Mouse (Mus musculus) ES-E14 (cell line): Measurements from ENCODE around the gene Srgap1. TPM values are rescaled to one million over a fixed set of nuclear protein-coding genes. Genes with fewer than 3 reads are reported as not detected.

ENCODE experiments used
- DNase-seq: peaks from one replicate; pipeline ENCODE4 v3.0.0-alpha.2; 2013; ENCODE audit warnings: low read depth, low spot score
- H3K27ac ChIP-seq: 2 replicates; pipeline ENCODE4 v1.5.1; 2012; ENCODE audit warnings: low read depth, mild to moderate bottlenecking, low read length, moderate library complexity, mixed read lengths; ENCODE audit not compliant: poor library complexity, insufficient read depth, severe bottlenecking
- H3K36me3 ChIP-seq: 2 replicates; pipeline ENCODE4 v1.6.1; 2012; ENCODE audit warnings: mild to moderate bottlenecking, low read length, moderate library complexity, mixed read lengths; ENCODE audit not compliant: control insufficient read depth, poor library complexity, insufficient read depth, severe bottlenecking
- H3K4me1 ChIP-seq, 2 experiments: fragments of 150-350 bp in 1 of 2; sonication (generic) in 1 of 2; 2 replicates each; pipeline ENCODE4 v1.6.1; 2012; ENCODE audit warnings: low read length in 2 of 2, mild to moderate bottlenecking in 1 of 2, mixed read lengths in 1 of 2; ENCODE audit not compliant: control insufficient read depth in 2 of 2, insufficient read depth in 2 of 2, poor library complexity in 1 of 2
- H3K4me3 ChIP-seq, 2 experiments: fragments of 150-350 bp in 1 of 2; sonication (generic) in 1 of 2; 2 replicates each; pipeline ENCODE4 v1.5.1; 2012; ENCODE audit warnings: low read length in 2 of 2, low read depth in 1 of 2, mild to moderate bottlenecking in 1 of 2, mixed read lengths in 1 of 2; ENCODE audit not compliant: insufficient read depth in 1 of 2, poor library complexity in 1 of 2, severe bottlenecking in 1 of 2
- H3K9ac ChIP-seq: 2 replicates; pipeline ENCODE4 v1.6.1; 2012; ENCODE audit warnings: low read depth, mild to moderate bottlenecking, low read length, mixed read lengths; ENCODE audit not compliant: poor library complexity, insufficient read depth, severe bottlenecking
- H3K9me3 ChIP-seq: fragments of 150-350 bp; sonication (generic); 2 replicates; pipeline ENCODE4 v1.6.1; 2012; ENCODE audit warnings: low read depth, mild to moderate bottlenecking, low read length; ENCODE audit not compliant: control insufficient read depth, insufficient read depth
- CHD2 ChIP-seq: IDR thresholded peaks from 2 replicates; pipeline ENCODE4 v1.6.1; 2014; ENCODE audit warnings: mild to moderate bottlenecking, low read depth, low read length, inconsistent platforms
- HCFC1 ChIP-seq: IDR thresholded peaks from 2 replicates; pipeline ENCODE4 v1.6.1; 2012; ENCODE audit warnings: low read length, inconsistent platforms, borderline replicate concordance; ENCODE audit not compliant: insufficient read depth
- MAFK ChIP-seq: IDR thresholded peaks from 2 replicates; pipeline ENCODE4 v1.6.1; 2014; ENCODE audit warnings: mild to moderate bottlenecking, low read depth, low read length, inconsistent platforms; ENCODE audit not compliant: insufficient read depth
- ZC3H11A ChIP-seq: IDR thresholded peaks from 2 replicates; pipeline ENCODE4 v1.6.1; 2012; ENCODE audit warnings: low read depth, mild to moderate bottlenecking, inconsistent platforms, low read length, borderline replicate concordance
- ZNF384 ChIP-seq: IDR thresholded peaks from 2 replicates; pipeline ENCODE4 v1.6.1; 2012; ENCODE audit warnings: low read depth, low read length, inconsistent platforms
- in situ Hi-C, 2 experiments: fragments of 600-800 bp; cut with MboI; formaldehyde crosslinking; loops; one replicate each; pipeline ENCODE4 v1.15.1; 2025; ENCODE audit warnings: low sequenced_read_pairs in 2 of 2, inconsistent platforms in 1 of 2; ENCODE audit not compliant: unreplicated experiment in 2 of 2
- total RNA-seq: library from RNA; depleted of rRNA; stranded (reverse); fragments of 300-350 nt; gene quantifications from 2 replicates; pipeline ENCODE4 v1.2.3, GENCODE M21; 2012

The Srgap1 gene
- total RNA-seq, 1 experiment, result 0.94 TPM

DNA sequence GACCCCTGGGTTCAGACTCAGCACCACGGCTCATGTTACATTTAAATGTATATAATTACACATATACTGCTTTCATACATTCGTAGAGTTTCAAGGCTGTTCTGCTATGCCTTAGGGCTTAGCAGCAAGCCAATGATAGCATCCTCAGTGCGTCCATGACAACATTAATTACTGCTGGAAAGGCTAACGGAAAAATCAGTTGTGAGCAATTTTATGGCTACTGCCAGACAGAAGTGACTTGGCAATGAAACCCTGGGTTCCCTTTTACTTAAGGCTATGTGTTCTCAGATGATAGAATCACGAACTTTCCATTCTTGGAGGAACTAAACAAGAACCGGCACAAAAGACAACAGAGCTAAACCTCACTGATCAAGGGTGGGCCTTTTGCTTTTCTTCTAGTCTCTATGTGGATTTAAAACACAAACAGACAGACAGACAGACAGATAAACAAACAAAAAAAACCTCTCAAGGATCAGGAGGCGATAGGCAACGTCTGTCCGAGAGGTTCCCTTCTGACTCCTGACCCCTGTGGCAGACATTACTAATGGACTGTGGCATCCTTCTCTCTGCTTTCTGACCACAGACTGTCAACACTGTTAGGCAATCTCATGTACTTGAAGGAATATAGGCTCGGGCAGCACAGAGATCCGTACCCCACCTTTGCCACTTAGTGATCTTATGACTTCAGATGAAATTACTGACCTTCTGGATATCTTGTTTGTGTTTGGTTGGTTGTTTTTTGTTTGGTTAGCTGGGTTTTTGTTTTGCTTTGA is 85.8 kb downstream of the Srgap1 start:
- in situ Hi-C loops, result no loop called here
- no peak overlapping the region for H3K27ac ChIP-seq
- TF ChIP-seq HCFC1 (no peak), ZNF384 (no peak), ZC3H11A (no peak), MAFK (no peak), CHD2 (no peak)
- H3K4me3 ChIP-seq, result no peak overlapping the region
- H3K4me1 ChIP-seq, result 0 out of 4 replicates have a peak, but pooled peaks cover 0 to 1% of the 10 kb centered on the region in 2 experiments
- no peak for DNase-seq
- no peak overlapping the region for H3K9ac ChIP-seq
- H3K9me3 ChIP-seq, result no peaks in the 10 kb centered on the region
- H3K36me3 ChIP-seq, result no peaks in the 10 kb centered on the region

DNA sequence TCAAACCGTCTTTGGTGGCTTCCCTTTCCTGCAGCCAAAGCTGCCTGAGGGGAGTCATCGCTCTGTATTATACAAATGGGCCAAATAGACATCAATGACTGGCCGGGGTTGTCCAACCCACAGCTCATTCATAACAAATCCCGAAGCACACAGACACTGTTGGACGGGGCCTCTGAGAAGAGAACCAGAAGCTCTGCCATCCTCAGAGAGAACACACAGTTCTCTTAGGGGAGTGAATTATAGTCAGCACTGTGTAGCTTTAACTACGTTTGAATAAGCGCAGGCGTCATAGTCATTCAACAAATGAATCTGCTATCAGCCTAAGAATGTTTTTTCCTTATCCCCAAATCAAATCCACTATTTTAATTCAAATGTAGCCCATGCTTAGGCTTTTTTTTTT is 88.4 kb downstream of the Srgap1 start:
- TF ChIP-seq CHD2 (no peak), ZC3H11A (no peak), ZNF384 (no peak), MAFK (no peak), HCFC1 (no peak)
- DNase-seq, result no peak
- in situ Hi-C loops, result no loop called here
- Histone ChIP-seq H3K9ac (no peak overlapping the region), H3K4me3 (no peak overlapping the region), H3K27ac (no peak overlapping the region), H3K9me3 (no peaks in the 10 kb centered on the region), H3K36me3 (no peaks in the 10 kb centered on the region), H3K4me1 (0 out of 4 replicates have a peak, but pooled peaks cover 0 to 1% of the 10 kb centered on the region in 2 experiments)

DNA sequence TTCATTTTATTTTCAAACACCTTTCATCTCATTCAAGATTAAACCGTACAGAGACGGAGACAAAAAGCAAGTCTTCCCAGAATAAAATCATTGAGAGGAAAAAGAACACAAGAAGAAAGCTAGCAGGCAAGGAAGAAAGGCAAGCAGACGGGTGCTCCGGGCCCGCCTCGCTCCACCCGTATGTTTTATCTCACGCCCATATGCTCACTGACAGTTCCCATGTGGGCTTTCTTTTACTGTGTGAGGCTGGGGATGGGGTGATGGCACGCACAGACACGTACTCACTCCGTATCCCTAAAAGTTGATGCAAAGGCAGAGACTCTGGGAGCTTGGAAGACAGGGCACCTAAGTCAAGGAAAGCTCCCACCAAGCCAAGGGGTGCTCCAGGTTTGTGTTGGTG is 90.6 kb downstream of the Srgap1 start:
- no peak for DNase-seq
- Histone ChIP-seq H3K27ac (no peak overlapping the region), H3K9ac (no peak overlapping the region), H3K4me3 (no peak overlapping the region), H3K36me3 (no peaks in the 10 kb centered on the region), H3K4me1 (0 out of 4 replicates have a peak, but pooled peaks cover 0 to 1% of the 10 kb centered on the region in 2 experiments), H3K9me3 (no peaks in the 10 kb centered on the region)
- in situ Hi-C loops, result no loop called here
- no peak for TF ChIP-seq HCFC1
- TF ChIP-seq MAFK, result no peak
- TF ChIP-seq ZNF384, result no peak
- TF ChIP-seq ZC3H11A, result no peak
- TF ChIP-seq CHD2, result no peak

DNA sequence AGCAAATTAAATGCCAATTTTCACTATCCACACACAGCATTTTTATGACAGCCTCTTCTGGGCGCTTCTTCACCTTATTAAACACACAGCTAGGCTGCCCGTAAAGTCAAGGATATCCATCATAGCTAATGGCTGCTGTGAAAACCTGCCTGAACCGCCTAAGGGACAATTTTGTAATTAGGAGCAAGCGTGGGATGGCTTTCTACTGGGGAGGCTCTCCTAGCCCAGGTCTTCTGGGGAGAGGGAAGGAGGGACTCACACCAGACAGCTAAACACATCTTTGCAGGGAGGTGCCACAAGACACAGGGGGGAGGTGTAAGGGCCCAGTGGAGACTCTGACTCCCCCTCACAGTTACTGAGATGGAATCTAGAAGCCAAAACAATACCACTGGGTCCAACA is 91.4 kb downstream of the Srgap1 start:
- Histone ChIP-seq H3K27ac (no peak overlapping the region), H3K4me3 (no peak overlapping the region), H3K4me1 (0 out of 4 replicates have a peak, but pooled peaks cover 0 to 1% of the 10 kb centered on the region in 2 experiments), H3K9me3 (no peaks in the 10 kb centered on the region), H3K9ac (no peak overlapping the region), H3K36me3 (no peaks in the 10 kb centered on the region)
- DNase-seq, result no peak
- in situ Hi-C loops, result no loop called here
- TF ChIP-seq HCFC1 (no peak), MAFK (no peak), ZNF384 (no peak), CHD2 (no peak), ZC3H11A (no peak)
